Mouse (Mus musculus) midbrain, embryonic 10.5 days (tissue): ENCODE data around the gene Larp4. TPM values are rescaled to one million over a fixed set of nuclear protein-coding genes. Genes with fewer than 3 reads are reported as not detected.
"Not testable (repeated sequence)": the region's sequence is repeated elsewhere in the genome, so short reads cannot be mapped to it uniquely, and the experiment has no call there.

Experiments
- DNase-seq: peaks from one replicate; pipeline ENCODE4 v3.0.0-alpha.2; 2017; ENCODE audit warnings: low spot score
- H3K27ac ChIP-seq: fragments of 300-500 bp; sonication (generic); replicated peaks from 2 replicates; pipeline ENCODE4 v1.5.1; 2016; ENCODE audit warnings: mild to moderate bottlenecking
- H3K27me3 ChIP-seq: fragments of 300-500 bp; sonication (generic); 2 replicates; pipeline ENCODE4 v1.6.1; 2016; ENCODE audit warnings: low read depth, mild to moderate bottlenecking; ENCODE audit not compliant: poor library complexity, severe bottlenecking
- H3K36me3 ChIP-seq: fragments of 300-500 bp; sonication (generic); 2 replicates; pipeline ENCODE4 v1.6.1; 2016; ENCODE audit warnings: mild to moderate bottlenecking, moderate library complexity
- H3K4me1 ChIP-seq: fragments of 300-500 bp; sonication (generic); 2 replicates; pipeline ENCODE4 v1.6.1; 2016
- H3K4me3 ChIP-seq: fragments of 300-500 bp; sonication (generic); 2 replicates; pipeline ENCODE4 v1.5.1; 2016; ENCODE audit warnings: mild to moderate bottlenecking, moderate library complexity
- H3K9me3 ChIP-seq: fragments of 300-500 bp; sonication (generic); replicated peaks from 2 replicates; pipeline ENCODE4 v1.6.1; 2016; ENCODE audit warnings: mild to moderate bottlenecking
- WGBS: fragments of 180-500 bp; shearing (Covaris S2); methylation state at CpG from one replicate; pipeline ENCODE4 v1.1.7; 2016; 5-methylcytosine and 5-hydroxymethylcytosine counted together
- polyA plus RNA-seq: library from polyadenylated mRNA; unstranded; fragments of >200 nt; fragmentation: Nextera tagmentation; extraction: Ambion mirVana; gene quantifications from 2 replicates; pipeline ENCODE4 v1.2.1, GENCODE M21; 2016

The Larp4 gene
- 35.5 and 37.3 TPM in 2 replicates for polyA plus RNA-seq

DNA sequence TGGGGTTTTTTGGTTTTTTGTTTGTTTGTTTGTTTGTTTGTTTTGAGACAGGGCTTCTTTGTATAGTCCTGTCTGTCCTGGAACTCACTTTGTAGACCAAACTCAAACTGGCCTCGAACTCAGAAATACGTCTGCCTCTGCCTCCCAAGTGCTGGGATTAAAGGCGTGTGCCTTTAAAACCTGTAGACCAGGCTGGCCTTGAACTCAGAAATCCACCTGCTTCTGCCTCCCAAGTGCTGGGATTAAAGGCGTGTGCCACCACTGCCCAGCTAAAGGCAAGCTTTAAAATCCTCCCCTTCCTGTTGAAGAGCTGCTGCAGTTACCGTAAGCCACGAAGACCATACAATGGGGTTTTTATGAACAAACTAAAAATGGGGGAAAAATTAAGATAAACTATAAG is at the start of gene Larp4:
Gene Larp4 (plus strand): TSS at position 301 of the 400 bp plus-strand sequence.
- not testable (repeated sequence) for H3K4me1 ChIP-seq, H3K27me3 ChIP-seq, DNase-seq, H3K9me3 ChIP-seq, H3K4me3 ChIP-seq, H3K36me3 ChIP-seq, H3K27ac ChIP-seq
- WGBS, result 89% methylated on average over 6 of the region's 6 CpGs

DNA sequence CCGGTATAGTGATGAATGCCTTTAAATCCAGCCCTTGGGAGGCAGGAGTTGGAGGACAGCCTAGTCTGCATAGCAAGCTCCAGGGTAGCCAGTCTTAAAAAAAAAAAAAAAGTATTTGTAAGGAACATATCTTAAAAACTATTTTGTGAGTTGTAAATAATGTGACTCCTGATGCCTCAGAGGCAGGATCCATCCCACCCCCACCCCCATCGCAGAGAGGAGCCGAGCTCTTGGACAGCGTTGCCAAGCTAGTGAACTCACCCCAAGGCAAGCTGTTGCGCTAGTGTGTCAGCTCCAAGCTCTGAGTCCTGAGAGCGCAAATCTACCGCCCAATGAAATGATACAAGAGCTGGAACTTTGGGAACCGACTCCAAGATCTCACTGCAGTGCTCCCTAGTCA is 38.6 kb upstream of the Larp4 start:
- no peaks in the 10 kb centered on the region for H3K27me3 ChIP-seq
- no peak for DNase-seq
- WGBS, result 86% methylated on average over 8 of the region's 8 CpGs
- H3K4me1 ChIP-seq, result no peaks in the 10 kb centered on the region
- H3K4me3 ChIP-seq, result no peak overlapping the region
- no peaks in the 10 kb centered on the region for H3K36me3 ChIP-seq
- H3K27ac ChIP-seq, result no peak overlapping the region
- H3K9me3 ChIP-seq, result no peaks in the 10 kb centered on the region

- WGBS, result 60% methylated on average over 1 of the region's 1 CpGs
- H3K4me1 ChIP-seq, result no peaks in the 10 kb centered on the region
- no peaks in the 10 kb centered on the region for H3K27me3 ChIP-seq
- no peak overlapping the region for H3K4me3 ChIP-seq
- H3K9me3 ChIP-seq, result no peaks in the 10 kb centered on the region
- no peak overlapping the region for H3K27ac ChIP-seq
- DNase-seq, result no peak
- H3K36me3 ChIP-seq, result no peaks in the 10 kb centered on the region
These were observed 35.4 kb upstream of the Larp4 start for GRCm38 (mm10) chr15:99934501-99934900.

DNA sequence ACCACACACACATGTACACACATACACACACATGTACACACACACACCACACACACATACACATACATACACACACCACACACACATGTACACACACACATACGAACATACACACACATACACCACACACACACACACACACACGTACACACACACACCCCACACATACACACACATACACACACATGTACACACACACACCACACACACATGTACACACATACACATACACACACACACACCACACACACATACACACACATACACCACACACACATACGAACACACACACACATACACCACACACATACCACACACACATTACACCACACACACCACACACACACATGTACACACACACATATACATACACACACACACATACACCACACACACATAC is 33.2 kb upstream of the Larp4 start:
- Histone ChIP-seq H3K4me1 (peaks cover 11% of the 10 kb centered on the region), H3K27ac (no peak overlapping the region), H3K36me3 (no peaks in the 10 kb centered on the region), H3K4me3 (no peak overlapping the region), H3K9me3 (no peaks in the 10 kb centered on the region), H3K27me3 (no peaks in the 10 kb centered on the region)
- WGBS, result 92% methylated on average over 3 of the region's 3 CpGs
- DNase-seq, result no peak

DNA sequence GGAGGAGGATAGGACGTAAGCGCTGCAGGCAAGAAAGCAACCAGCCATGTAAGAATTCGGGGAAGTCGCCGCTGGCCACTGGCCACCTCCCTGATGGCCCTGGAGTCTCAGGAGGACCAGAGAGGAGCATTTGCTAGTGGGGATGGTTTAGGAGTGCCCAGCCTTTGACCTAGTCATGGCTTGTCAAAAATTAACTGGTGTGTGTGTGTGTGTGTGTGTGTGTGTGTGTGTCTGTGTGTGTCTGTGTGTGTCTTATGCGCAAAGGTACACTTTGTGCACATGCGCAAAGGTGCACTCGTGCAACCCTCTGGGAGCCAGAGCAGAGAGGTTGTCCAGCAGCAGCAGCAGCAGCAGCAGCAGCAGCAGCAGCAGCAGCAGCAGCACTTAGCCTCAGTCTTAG is 32.0 kb upstream of the Larp4 start:
- no peak overlapping the region for H3K4me3 ChIP-seq
- no peaks in the 10 kb centered on the region for H3K36me3 ChIP-seq
- no peak for DNase-seq
- H3K9me3 ChIP-seq, result no peaks in the 10 kb centered on the region
- WGBS, result 91% methylated on average over 8 of the region's 8 CpGs
- H3K4me1 ChIP-seq, result peaks cover 15% of the 10 kb centered on the region
- no peaks in the 10 kb centered on the region for H3K27me3 ChIP-seq
- no peak overlapping the region for H3K27ac ChIP-seq

DNA sequence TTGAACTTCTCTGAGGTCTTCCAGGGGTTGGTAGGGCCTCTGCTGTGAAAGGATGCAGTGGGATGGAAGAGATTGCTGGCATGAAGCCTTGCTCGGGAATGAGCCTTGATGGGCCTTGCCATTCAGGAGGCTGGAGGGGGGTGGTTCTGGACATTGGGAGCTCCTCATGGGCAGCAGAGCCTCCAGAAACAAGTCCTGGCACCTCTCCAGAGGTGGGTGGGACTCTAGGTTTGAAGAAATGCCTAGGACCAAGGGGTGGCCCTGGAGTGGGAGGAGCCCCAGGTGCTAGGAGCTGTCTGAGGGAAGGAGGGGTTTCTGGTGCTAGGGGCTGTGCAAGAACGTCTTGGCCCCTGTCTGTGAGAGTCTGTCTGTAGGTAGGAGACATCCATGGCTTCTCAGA is 29.4 kb upstream of the Larp4 start:
- Histone ChIP-seq H3K9me3 (peaks cover 12% of the 10 kb centered on the region), H3K36me3 (0 out of 2 replicates have a peak, but pooled peaks cover 5% of the 10 kb centered on the region), H3K4me3 (no peak overlapping the region), H3K4me1 (peaks cover 18% of the 10 kb centered on the region), H3K27me3 (no peaks in the 10 kb centered on the region), H3K27ac (0 out of 2 replicates have a peak overlapping the region, but pooled peaks have one; percentile 23)
- DNase-seq, result no peak
- 58% methylated on average over 2 of the region's 2 CpGs for WGBS

- Histone ChIP-seq H3K9me3 (peaks cover 12% of the 10 kb centered on the region), H3K4me1 (peaks cover 18% of the 10 kb centered on the region), H3K27ac (peak overlapping the region; percentile 72; the same call in 1 of the 2 replicates), H3K27me3 (no peaks in the 10 kb centered on the region), H3K36me3 (0 out of 2 replicates have a peak, but pooled peaks cover 5% of the 10 kb centered on the region), H3K4me3 (no peak overlapping the region)
- WGBS, result 67% methylated on average over 4 of the region's 4 CpGs
- DNase-seq, result no peak
These were observed 28.8 kb upstream of the Larp4 start for GRCm38 (mm10) chr15:99940970-99941630.

DNA sequence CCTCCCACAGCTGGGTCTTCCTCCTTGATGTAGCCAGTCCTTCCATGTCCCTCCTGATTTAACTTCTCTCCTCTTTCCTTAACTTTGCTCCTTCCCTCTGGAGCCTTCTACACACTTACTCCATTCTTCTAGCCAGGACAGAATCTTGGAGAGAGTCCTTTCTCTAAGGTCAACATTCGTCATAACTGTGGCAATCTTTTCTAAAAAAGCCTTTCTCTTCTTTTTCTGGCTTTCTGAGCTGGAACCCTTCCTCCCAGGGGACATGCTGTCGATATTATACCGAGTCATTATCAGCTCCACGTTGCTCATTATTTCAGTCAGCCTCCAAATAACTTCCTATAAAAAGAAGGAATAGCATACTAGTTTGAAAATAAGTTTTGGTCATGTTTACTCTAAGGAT is 14.5 kb upstream of the Larp4 start:
- WGBS, result 88% methylated on average over 4 of the region's 4 CpGs

DNA sequence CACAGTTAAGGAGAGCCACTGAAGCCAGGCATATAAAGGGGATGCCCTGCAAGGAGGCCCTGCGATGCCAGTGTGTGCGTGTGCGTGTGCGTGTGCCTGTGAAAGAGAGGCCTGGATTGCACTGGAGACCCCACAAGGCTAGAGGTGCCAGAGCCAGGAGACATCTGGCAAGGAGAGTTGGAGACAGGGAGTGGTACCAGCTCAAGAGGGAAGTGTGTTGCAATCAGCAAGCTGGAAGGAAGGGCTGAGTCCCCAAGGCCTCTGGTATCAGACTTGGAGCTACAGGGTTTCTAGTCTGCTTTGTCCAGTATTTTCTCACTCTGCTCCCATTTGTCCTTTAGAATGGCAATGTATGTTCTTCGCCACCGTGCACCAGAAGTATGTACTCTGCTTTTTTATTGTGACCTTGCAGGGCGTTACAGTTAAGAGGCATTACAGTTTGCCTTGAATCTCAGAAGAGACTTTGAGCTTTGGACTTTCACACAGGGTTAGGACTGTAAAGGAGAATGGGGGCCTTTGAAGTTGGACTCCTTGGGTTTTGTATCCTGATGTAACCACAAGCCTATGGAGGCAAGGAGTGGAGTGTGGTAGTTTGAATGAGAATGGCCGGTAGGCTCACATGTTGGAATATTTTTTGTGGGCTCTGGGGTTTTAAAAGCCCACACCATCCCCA is 4.6 kb upstream of the Larp4 start:
- Histone ChIP-seq H3K4me3 (no peak overlapping the region), H3K27me3 (no peaks in the 10 kb centered on the region), H3K27ac (no peak overlapping the region), H3K36me3 (no peaks in the 10 kb centered on the region), H3K9me3 (no peaks in the 10 kb centered on the region), H3K4me1 (no peaks in the 10 kb centered on the region)
- 91% methylated on average over 8 of the region's 8 CpGs for WGBS
- no peak for DNase-seq

More for the DNA sequence above, 14.5 kb upstream of the Larp4 start:
- no peak overlapping the region for H3K27ac ChIP-seq
- no peaks in the 10 kb centered on the region for H3K9me3 ChIP-seq
- no peak overlapping the region for H3K4me3 ChIP-seq
- H3K27me3 ChIP-seq, result no peaks in the 10 kb centered on the region
- no peaks in the 10 kb centered on the region for H3K36me3 ChIP-seq
- no peaks in the 10 kb centered on the region for H3K4me1 ChIP-seq
- DNase-seq, result no peak

GRCm38 (mm10) chr15:99966961-99967360 is 2.9 kb upstream of the Larp4 start, which contains the start of gene Fam186a:
Gene Fam186a, minus strand, starts transcription at chr15:99967061.
- WGBS, result 85% methylated on average over 4 of the region's 4 CpGs
- H3K36me3 ChIP-seq, result no peaks in the 10 kb centered on the region
- no peak within 1 kb of the TSS for H3K27ac ChIP-seq
- H3K4me3 ChIP-seq, result no peak within 1 kb of the TSS
- H3K9me3 ChIP-seq, result no peaks in the 10 kb centered on the region
- no peaks in the 10 kb centered on the region for H3K27me3 ChIP-seq
- H3K4me1 ChIP-seq, result no peaks in the 10 kb centered on the region
- DNase-seq, result no peak

DNA sequence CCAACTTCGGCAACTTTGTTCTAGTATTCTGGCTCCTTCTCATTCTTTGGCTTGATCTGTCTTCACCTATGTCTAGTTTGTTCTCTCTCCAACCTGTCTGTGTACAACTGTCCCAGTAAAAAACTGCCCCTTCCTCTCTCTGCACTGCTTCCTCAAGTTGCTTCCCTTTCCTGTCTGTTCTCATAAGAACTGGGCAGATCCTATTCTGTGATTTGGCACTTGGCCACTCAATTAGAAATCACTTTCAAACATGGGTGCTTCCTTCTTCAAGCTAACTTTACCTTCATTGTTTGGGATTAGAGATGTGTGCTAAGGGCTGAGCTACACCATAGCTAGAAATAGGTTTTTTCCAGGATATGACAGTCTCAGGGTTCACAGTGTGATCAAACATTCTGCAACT is 741 bp downstream of the Larp4 start:
- Histone ChIP-seq H3K27me3 (no peaks in the 10 kb centered on the region), H3K4me3 (no peak overlapping the region), H3K9me3 (no peaks in the 10 kb centered on the region), H3K27ac (no peak overlapping the region), H3K36me3 (no peaks in the 10 kb centered on the region), H3K4me1 (peaks cover 9% of the 10 kb centered on the region)
- no peak for DNase-seq
- WGBS, result 94% methylated on average over 1 of the region's 1 CpGs

GRCm38 (mm10) chr15:99972361-99972988 is 2.6 kb downstream of the Larp4 start:
- H3K36me3 ChIP-seq, result no peaks in the 10 kb centered on the region
- WGBS, result under 1% methylated on average over 50 of the region's 50 CpGs
- H3K4me3 ChIP-seq, result peak overlapping the region; percentile 76
- H3K9me3 ChIP-seq, result no peaks in the 10 kb centered on the region
- no peaks in the 10 kb centered on the region for H3K27me3 ChIP-seq
- peak; percentile 96 for DNase-seq
- peaks cover 9% of the 10 kb centered on the region for H3K4me1 ChIP-seq
- peak overlapping the region; percentile 95 for H3K27ac ChIP-seq
